Mouse (Mus musculus) erythroblast, embryonic 14.5 days (primary cell): ENCODE data around the gene Cldn34a. TPM values are rescaled to one million over a fixed set of nuclear protein-coding genes. Genes with fewer than 3 reads are reported as not detected.
"Not testable (repeated sequence)": the region's sequence is repeated elsewhere in the genome, so short reads cannot be mapped to it uniquely, and the experiment has no call there.

Experiments used
- H3K27me3 ChIP-seq: 2 replicates; pipeline ENCODE4 v1.6.1; 2012; ENCODE audit warnings: inconsistent platforms; ENCODE audit not compliant: control insufficient read depth
- H3K36me3 ChIP-seq: 2 replicates; pipeline ENCODE4 v1.6.1; 2012; ENCODE audit warnings: mild to moderate bottlenecking, inconsistent platforms; ENCODE audit not compliant: control insufficient read depth
- H3K4me1 ChIP-seq: 2 replicates; pipeline ENCODE4 v1.6.1; 2012; ENCODE audit warnings: inconsistent platforms; ENCODE audit not compliant: control insufficient read depth
- H3K4me3 ChIP-seq: replicated peaks from 2 replicates; pipeline ENCODE3; 2012; ENCODE audit warnings: moderate library complexity, mild to moderate bottlenecking, inconsistent platforms
- H3K9me3 ChIP-seq: 2 replicates; pipeline ENCODE4 v1.6.1; 2012; ENCODE audit warnings: low read length, inconsistent platforms, mixed read lengths; ENCODE audit not compliant: control insufficient read depth
- GATA1 ChIP-seq: IDR thresholded peaks from 2 replicates; pipeline ENCODE4 v1.6.1; 2012; ENCODE audit warnings: low read length, inconsistent platforms, mixed read lengths
- TAL1 ChIP-seq: IDR thresholded peaks from 3 replicates; pipeline ENCODE4 v1.6.1; 2012; ENCODE audit warnings: low read length, inconsistent platforms, mixed read lengths
- polyA plus RNA-seq: library from polyadenylated mRNA; stranded (reverse); fragments of >175 nt; gene quantifications from 2 replicates; pipeline ENCODE4 v1.2.3, GENCODE M21; 2012

Cldn34a gene
- polyA plus RNA-seq: not detected in 2 replicates

GRCm38 (mm10) chrX:152563034-152563433, at the start of gene Cldn34a:
Gene Cldn34a, plus strand, starts transcription at chrX:152563334.
- Histone ChIP-seq H3K36me3 (no peaks in the 10 kb centered on the region), H3K27me3 (no peaks in the 10 kb centered on the region; the same call in 1 of the 2 replicates), H3K4me1 (no peaks in the 10 kb centered on the region), H3K4me3 (no peak within 1 kb of the TSS), H3K9me3 (no peaks in the 10 kb centered on the region)
- TF ChIP-seq TAL1 (no peak), GATA1 (no peak)

- H3K4me3 ChIP-seq, H3K9me3 ChIP-seq, H3K27me3 ChIP-seq, H3K4me1 ChIP-seq, H3K36me3 ChIP-seq: not testable (repeated sequence)
Measured at GRCm38 (mm10) chrX:152518611-152519010, 44.5 kb upstream of the Cldn34a start.

GRCm38 (mm10) chrX:152545736-152546135, 17.4 kb upstream of the Cldn34a start:
- no peak for TF ChIP-seq TAL1
- TF ChIP-seq GATA1: no peak
- Histone ChIP-seq H3K4me3 (no peak overlapping the region), H3K27me3 (no peaks in the 10 kb centered on the region), H3K36me3 (no peaks in the 10 kb centered on the region), H3K4me1 (no peaks in the 10 kb centered on the region), H3K9me3 (no peaks in the 10 kb centered on the region)

GRCm38 (mm10) chrX:152548180-152548579, 15.0 kb upstream of the Cldn34a start:
- TF ChIP-seq GATA1: no peak
- no peak for TF ChIP-seq TAL1
- no peaks in the 10 kb centered on the region for H3K4me1 ChIP-seq
- H3K9me3 ChIP-seq: no peaks in the 10 kb centered on the region
- no peaks in the 10 kb centered on the region for H3K36me3 ChIP-seq
- no peaks in the 10 kb centered on the region for H3K27me3 ChIP-seq
- no peak overlapping the region for H3K4me3 ChIP-seq

GRCm38 (mm10) chrX:152557446-152557845, 5.7 kb upstream of the Cldn34a start:
- no peaks in the 10 kb centered on the region for H3K4me1 ChIP-seq
- no peaks in the 10 kb centered on the region; the same call in 1 of the 2 replicates for H3K9me3 ChIP-seq
- TF ChIP-seq GATA1 (no peak), TAL1 (no peak)
- H3K27me3 ChIP-seq: no peaks in the 10 kb centered on the region; the same call in 1 of the 2 replicates
- H3K36me3 ChIP-seq: no peaks in the 10 kb centered on the region
- H3K4me3 ChIP-seq: no peak overlapping the region

Other genes with a start within 250 kb of the Cldn34a start
- gene Kantr, start 235.8 kb upstream of the Cldn34a start, polyA plus RNA-seq: 0.01 TPM in 1 of 2 replicates, not detected in the other
- 0.21 and 0.28 TPM in 2 replicates for gene Tspyl2, start 220.9 kb upstream of the Cldn34a start, polyA plus RNA-seq
- not detected in 2 replicates for gene Gpr173, start 194.6 kb upstream of the Cldn34a start, polyA plus RNA-seq
- gene Shroom2, start 206.1 kb downstream of the Cldn34a start, polyA plus RNA-seq: not detected in 2 replicates
- not detected in 2 replicates for gene Gpr143, start 218.6 kb downstream of the Cldn34a start, polyA plus RNA-seq